In genomic region chr16:37383426-37383825, GRCm38 (mm10) we compare ENCODE assay signal across 15 mouse cellular contexts. TPM values are rescaled to one million over a fixed set of nuclear protein-coding genes. Genes with fewer than 3 reads are reported as not detected.
DNase-seq lines count a peak whose midpoint lies in the region; ATAC-seq and TF ChIP-seq lines count a peak whose summit lies in the region.
"Had no signal": no experiment of that assay in that cellular context is flagged by ENCODE, and none has a peak within 500 bp of the region (broad histone marks: within the 10 kb centered on the region; RNA-seq: fewer than 3 reads in every experiment).

No protein-coding gene starts in this region.

- no peak for TF ChIP-seq CTCF in cerebellum, adult 2 months (IDR thresholded peaks at IDR 0.05; ENCODE audit: borderline replicate concordance, insufficient read depth, low read depth, low read length)
- TF ChIP-seq CTCF in left cerebral cortex, adult 2 months (IDR thresholded peaks at IDR 0.05), result no peak
- no peak for TF ChIP-seq CTCF in heart, adult 2 months (IDR thresholded peaks at IDR 0.05)

- peak; percentile 40 to 47 for DNase-seq in cerebellum, adult 2 months
- no peak for DNase-seq in cerebellum, adult 9-11 months
- no peak for DNase-seq in left cerebral cortex, adult 2 months (ENCODE audit: extremely low spot score in 1 of 2, low spot score in 2 of 2)
- DNase-seq in left cerebral cortex, postnatal 14 days (ENCODE audit: low spot score in 2 of 2), result no peak
- no peak for DNase-seq in heart, adult 2 months
- DNase-seq in urinary bladder, adult 2 months (ENCODE audit: low spot score), result no peak
- DNase-seq: kidney, adult 2 months; right cerebral cortex, postnatal 4 days; thymus, adult 18-20 months had no signal

- 23% methylated on average over 4 of the region's 4 CpGs for WGBS in cerebellum, adult 2 months
- WGBS in hindbrain, embryonic 16.5 days, result 51% methylated on average over 4 of the region's 4 CpGs
- 50% methylated on average over 4 of the region's 4 CpGs for WGBS in neural tube, embryonic 15.5 days
- 54% methylated on average over 4 of the region's 4 CpGs for WGBS in heart, adult 2 months

- no peaks in the 10 kb centered on the region for H3K36me3 ChIP-seq in hindbrain, embryonic 16.5 days (ENCODE audit: control insufficient read depth, insufficient read depth, low read length)
- no peaks in the 10 kb centered on the region for H3K36me3 ChIP-seq in neural tube, embryonic 15.5 days
- H3K36me3 ChIP-seq in heart, adult 2 months (ENCODE audit: control insufficient read depth, insufficient read depth, low read length), result no peaks in the 10 kb centered on the region
- H3K36me3 ChIP-seq: G1E; liver, embryonic 15.5 days had no signal

- H3K27ac ChIP-seq in cerebellum, adult 2 months (ENCODE audit: insufficient read depth, low read length), result no peak overlapping the region
- peak overlapping the region; percentile 93 for H3K27ac ChIP-seq in left cerebral cortex, adult 2 months
- no peak overlapping the region for H3K27ac ChIP-seq in hindbrain, embryonic 16.5 days (ENCODE audit: low read depth, low read length)
- H3K27ac ChIP-seq in neural tube, embryonic 15.5 days (replicated peaks), result no peak overlapping the region
- no peak overlapping the region for H3K27ac ChIP-seq in heart, adult 2 months
- H3K27ac ChIP-seq: liver, embryonic 15.5 days; macrophage had no signal

- 0 out of 2 replicates have a peak overlapping the region, but pooled peaks have one; percentile 27 for H3K9ac ChIP-seq in hindbrain, embryonic 16.5 days (ENCODE audit: low read depth, low read length)
- H3K9ac ChIP-seq in neural tube, embryonic 15.5 days (replicated peaks), result peak overlapping the region; percentile 59; the same call in 1 of the 2 replicates
- no peak overlapping the region for H3K9ac ChIP-seq in heart, adult 2 months (ENCODE audit: low read depth, low read length)
- H3K9ac ChIP-seq: liver, embryonic 15.5 days had no signal

- H3K9me3 ChIP-seq in hindbrain, embryonic 16.5 days (ENCODE audit: control insufficient read depth, low read length), result no peaks in the 10 kb centered on the region
- no peaks in the 10 kb centered on the region for H3K9me3 ChIP-seq in neural tube, embryonic 15.5 days (replicated peaks)
- H3K9me3 ChIP-seq: G1E; liver, embryonic 15.5 days had no signal

- H3K79me2 ChIP-seq in heart, adult 2 months (replicated peaks; ENCODE audit: control insufficient read depth, insufficient read depth, low read length), result no peaks in the 10 kb centered on the region

- peaks cover 2% of the 10 kb centered on the region; the same call in 1 of the 2 replicates for H3K4me1 ChIP-seq in cerebellum, adult 2 months (ENCODE audit: control insufficient read depth, insufficient read depth, low read length)
- peaks cover 7% of the 10 kb centered on the region; the same call in 1 of the 2 replicates for H3K4me1 ChIP-seq in hindbrain, embryonic 16.5 days (ENCODE audit: control insufficient read depth, insufficient read depth, low read depth, low read length)
- H3K4me1 ChIP-seq in neural tube, embryonic 15.5 days, result peaks cover 13% of the 10 kb centered on the region
- peaks cover 1% of the 10 kb centered on the region for H3K4me1 ChIP-seq in heart, adult 2 months (ENCODE audit: control insufficient read depth, insufficient read depth, low read length)

- intact Hi-C loops in left cerebral cortex, adult 2 months (cut with DNase I), result loop anchor here (5.0 kb wide), 1 partner anchor 124 kb away; no protein-coding TSS in a partner anchor
- intact Hi-C loops in left cerebral cortex, postnatal 14 days (cut with DNase I), result loop anchor here (5.0 to 10.0 kb wide), 3 partner anchors 119 to 299 kb away; partner anchors contain the start of gene Ndufb4
- intact Hi-C loops in heart, adult 2 months (cut with DNase I), result no loop called here

- TF ChIP-seq EP300 in heart, adult 2 months (IDR thresholded peaks at IDR 0.05; ENCODE audit: insufficient read depth, low read depth, low read length), result no peak

- peak overlapping the region; percentile 63 for H3K4me2 ChIP-seq in hindbrain, embryonic 16.5 days (ENCODE audit: low read length)
- H3K4me2 ChIP-seq in neural tube, embryonic 15.5 days, result peak overlapping the region; percentile 72

- no peak for ATAC-seq in hindbrain, embryonic 16.5 days
- ATAC-seq in neural tube, embryonic 15.5 days (ENCODE audit: low FRiP score), result no peak

- H3K4me3 ChIP-seq in cerebellum, adult 2 months (replicated peaks; ENCODE audit: insufficient read depth, low read depth, low read length), result peak overlapping the region; percentile 45
- peak overlapping the region; percentile 62 for H3K4me3 ChIP-seq in left cerebral cortex, adult 2 months
- H3K4me3 ChIP-seq in hindbrain, embryonic 16.5 days (ENCODE audit: low read length), result peak overlapping the region; percentile 88
- peak overlapping the region; percentile 58 for H3K4me3 ChIP-seq in neural tube, embryonic 15.5 days (replicated peaks)
- no peak overlapping the region for H3K4me3 ChIP-seq in heart, adult 2 months

- no peaks in the 10 kb centered on the region for H3K27me3 ChIP-seq in cerebellum, adult 2 months (ENCODE audit: control insufficient read depth, insufficient read depth, low read length)
- H3K27me3 ChIP-seq in hindbrain, embryonic 16.5 days (replicated peaks; ENCODE audit: control insufficient read depth, insufficient read depth, low read length), result no peaks in the 10 kb centered on the region
- no peaks in the 10 kb centered on the region for H3K27me3 ChIP-seq in neural tube, embryonic 15.5 days (replicated peaks)
- H3K27me3 ChIP-seq in heart, adult 2 months (ENCODE audit: control insufficient read depth, insufficient read depth, low read length), result peaks cover 5% of the 10 kb centered on the region

- no peak for TF ChIP-seq POLR2A in cerebellum, adult 2 months (IDR thresholded peaks at IDR 0.05; ENCODE audit: borderline replicate concordance, insufficient read depth, low read length)
- TF ChIP-seq POLR2A in heart, adult 2 months (IDR thresholded peaks at IDR 0.05; ENCODE audit: insufficient read depth, low read depth, low read length), result no peak

RNA-seq across cellular contexts. Expression of gene Stxbp5l, which starts 1.3 kb away (rescaled TPM):
- polyA plus RNA-seq in cerebellum, adult 2 months (2012; rRNA removed), result 20.0 and 25.4 TPM in 2 replicates
- 100 to 1,000 TPM; 120 to 136 TPM for total RNA-seq in left cerebral cortex, adult 2 months (2021)
- total RNA-seq in left cerebral cortex, postnatal 14 days (2021), result 10 to 100 TPM; 83.0 to 87.9 TPM
- 15.4 and 19.2 TPM in 2 replicates for polyA plus RNA-seq in hindbrain, embryonic 16.5 days (2015; fragmentation: Nextera tagmentation; extraction: Ambion mirVana)
- polyA plus RNA-seq in neural tube, embryonic 15.5 days (2015; fragmentation: Nextera tagmentation; extraction: Ambion mirVana), result 15.5 and 17.7 TPM in 2 replicates
- not detected for total RNA-seq in heart, adult 2 months (2021)
- polyA plus RNA-seq in heart, adult 2 months (2012; rRNA removed), result 0.03 TPM in 1 of 2 replicates, not detected in the other
- 0.03 TPM in 1 of 2 replicates, not detected in the other for polyA plus RNA-seq in urinary bladder, adult 2 months (2012; rRNA removed)
- total RNA-seq: neutrophil, adult 5-6 weeks had no signal
- polyA plus RNA-seq: G1E, macrophage had no signal

Comparison
In these comparisons a context has a peak if more than half of its experiments do, and no peak if none do; other contexts are left out.
1. DNase-seq: peak in cerebellum, adult 2 months (2 of 2); none in cerebellum, adult 9-11 months (single experiment), left cerebral cortex, adult 2 months (0 of 2), left cerebral cortex, postnatal 14 days (0 of 2), heart, adult 2 months (0 of 2) and urinary bladder, adult 2 months (single experiment).
2. RNA of gene Stxbp5l, which starts 1.3 kb away (polyA plus RNA-seq): 20.0 to 25.4 TPM in cerebellum, adult 2 months, 15.4 to 19.2 TPM in hindbrain, embryonic 16.5 days and 15.5 to 17.7 TPM in neural tube, embryonic 15.5 days; 0.03 TPM in urinary bladder, adult 2 months and 0.03 TPM in heart, adult 2 months; every median in the first group is over 10 times any median in the second.